Mouse (Mus musculus): Measurements from ENCODE around the gene 1110004F10Rik. TPM values are rescaled to one million over a fixed set of nuclear protein-coding genes. Genes with fewer than 3 reads are reported as not detected.

Gene 1110004F10Rik
- polyA plus RNA-seq, 1 experiment: 47.4 TPM

GRCm38 (mm10) chr7:116137671-116138070, 98.5 kb downstream of the 1110004F10Rik start:
- H3K27me3 ChIP-seq (ENCODE audit: control insufficient read depth, insufficient read depth, low read length): no peaks in the 10 kb centered on the region
- no peak overlapping the region for H3K27ac ChIP-seq (ENCODE audit: control insufficient read depth, insufficient read depth, low read depth, low read length)
- H3K36me3 ChIP-seq (ENCODE audit: control insufficient read depth, insufficient read depth, low read length): no peaks in the 10 kb centered on the region
- peak overlapping the region; percentile 43 for H3K4me3 ChIP-seq (ENCODE audit: control insufficient read depth, low read depth, low read length)
- peaks cover 2% of the 10 kb centered on the region for H3K4me1 ChIP-seq (ENCODE audit: control insufficient read depth, insufficient read depth, low read length)
- TF ChIP-seq POLR2A (IDR thresholded peaks at IDR 0.05; ENCODE audit: control insufficient read depth, low read depth, low read length) (no peak), CTCF (IDR thresholded peaks at IDR 0.05; ENCODE audit: control insufficient read depth, insufficient read depth, insufficient replicate concordance, low read depth, low read length) (no peak)

GRCm38 (mm10) chr7:116145030-116145429, 105.8 kb downstream of the 1110004F10Rik start:
- H3K4me1 ChIP-seq (ENCODE audit: control insufficient read depth, insufficient read depth, low read length): no peaks in the 10 kb centered on the region
- H3K27ac ChIP-seq (ENCODE audit: control insufficient read depth, insufficient read depth, low read depth, low read length): no peak overlapping the region
- TF ChIP-seq POLR2A (IDR thresholded peaks at IDR 0.05; ENCODE audit: control insufficient read depth, low read depth, low read length) (no peak), CTCF (IDR thresholded peaks at IDR 0.05; ENCODE audit: control insufficient read depth, insufficient read depth, insufficient replicate concordance, low read depth, low read length) (no peak)
- H3K4me3 ChIP-seq (ENCODE audit: control insufficient read depth, low read depth, low read length): no peak overlapping the region
- no peaks in the 10 kb centered on the region for H3K27me3 ChIP-seq (ENCODE audit: control insufficient read depth, insufficient read depth, low read length)
- no peaks in the 10 kb centered on the region for H3K36me3 ChIP-seq (ENCODE audit: control insufficient read depth, insufficient read depth, low read length)

GRCm38 (mm10) chr7:116147114-116147513, 107.9 kb downstream of the 1110004F10Rik start:
- no peak overlapping the region for H3K27ac ChIP-seq (ENCODE audit: control insufficient read depth, insufficient read depth, low read depth, low read length)
- H3K4me1 ChIP-seq (ENCODE audit: control insufficient read depth, insufficient read depth, low read length): no peaks in the 10 kb centered on the region
- no peaks in the 10 kb centered on the region for H3K36me3 ChIP-seq (ENCODE audit: control insufficient read depth, insufficient read depth, low read length)
- no peaks in the 10 kb centered on the region for H3K27me3 ChIP-seq (ENCODE audit: control insufficient read depth, insufficient read depth, low read length)
- H3K4me3 ChIP-seq (ENCODE audit: control insufficient read depth, low read depth, low read length): no peak overlapping the region
- TF ChIP-seq CTCF (IDR thresholded peaks at IDR 0.05; ENCODE audit: control insufficient read depth, insufficient read depth, insufficient replicate concordance, low read depth, low read length) (no peak), POLR2A (IDR thresholded peaks at IDR 0.05; ENCODE audit: control insufficient read depth, low read depth, low read length) (no peak)

GRCm38 (mm10) chr7:116149568-116149967, 110.4 kb downstream of the 1110004F10Rik start:
- H3K27me3 ChIP-seq (ENCODE audit: control insufficient read depth, insufficient read depth, low read length): no peaks in the 10 kb centered on the region
- H3K4me1 ChIP-seq (ENCODE audit: control insufficient read depth, insufficient read depth, low read length): no peaks in the 10 kb centered on the region
- no peaks in the 10 kb centered on the region for H3K36me3 ChIP-seq (ENCODE audit: control insufficient read depth, insufficient read depth, low read length)
- no peak overlapping the region for H3K4me3 ChIP-seq (ENCODE audit: control insufficient read depth, low read depth, low read length)
- TF ChIP-seq POLR2A (IDR thresholded peaks at IDR 0.05; ENCODE audit: control insufficient read depth, low read depth, low read length): no peak
- TF ChIP-seq CTCF (IDR thresholded peaks at IDR 0.05; ENCODE audit: control insufficient read depth, insufficient read depth, insufficient replicate concordance, low read depth, low read length): no peak
- H3K27ac ChIP-seq (ENCODE audit: control insufficient read depth, insufficient read depth, low read depth, low read length): no peak overlapping the region

- no peak overlapping the region for H3K4me3 ChIP-seq (ENCODE audit: control insufficient read depth, low read depth, low read length)
- no peaks in the 10 kb centered on the region for H3K36me3 ChIP-seq (ENCODE audit: control insufficient read depth, insufficient read depth, low read length)
- no peaks in the 10 kb centered on the region for H3K4me1 ChIP-seq (ENCODE audit: control insufficient read depth, insufficient read depth, low read length)
- no peaks in the 10 kb centered on the region for H3K27me3 ChIP-seq (ENCODE audit: control insufficient read depth, insufficient read depth, low read length)
- no peak for TF ChIP-seq POLR2A (IDR thresholded peaks at IDR 0.05; ENCODE audit: control insufficient read depth, low read depth, low read length)
- no peak overlapping the region for H3K27ac ChIP-seq (ENCODE audit: control insufficient read depth, insufficient read depth, low read depth, low read length)
Measured at GRCm38 (mm10) chr7:116153781-116154368, 114.7 kb downstream of the 1110004F10Rik start.

Other genes with a start within 250 kb of the 1110004F10Rik start
- gene Sox6, start 601 bp upstream of the 1110004F10Rik start, polyA plus RNA-seq (2012; rRNA removed): 114 and 137 TPM in 2 replicates
- 1.6 and 1.7 TPM in 2 replicates for gene Gm4353, start 45.2 kb downstream of the 1110004F10Rik start, polyA plus RNA-seq (2012; rRNA removed)

Data from testis, adult 2 months (tissue).